Mouse (Mus musculus): ENCODE results near the gene Dnmt1. TPM values are rescaled to one million over a fixed set of nuclear protein-coding genes. Genes with fewer than 3 reads are reported as not detected.

The Dnmt1 gene
- total and polyA plus RNA-seq, 3 experiments = 89.9 to 145 (median 121) TPM

- in situ Hi-C loops (cut with MboI; ENCODE audit: low pct_ligation_motif_present, low pct_unique_long_range_greater_than_20kb, low sequenced_read_pairs) (no loop called here), dilution Hi-C loops (cut with MboI; ENCODE audit: extremely low pct_ligation_motif_present, extremely low pct_unique_long_range_greater_than_20kb, low sequenced_read_pairs) (no loop called here)
- H3K4me1 ChIP-seq (ENCODE audit: control insufficient read depth in 1 of 2, insufficient read depth in 2 of 2) = peaks cover 14 to 51% of the 10 kb centered on the region in 2 experiments
- no peak overlapping the region for H3K9ac ChIP-seq (ENCODE audit: insufficient read depth, low read depth)
- H3K27me3 ChIP-seq (replicated peaks) = no peaks in the 10 kb centered on the region
- no peaks in the 10 kb centered on the region for H3K9me3 ChIP-seq (replicated peaks; ENCODE audit: low read length)
- no peak overlapping the region for H3K27ac ChIP-seq (ENCODE audit: insufficient read depth, low read depth)
- no peak for DNase-seq (ENCODE audit: extremely low read depth)
- H3K4me3 ChIP-seq (replicated peaks in 1 of 3; ENCODE audit: low read depth in 2 of 3, low read length in 2 of 3, poor library complexity in 1 of 3) = no peak overlapping the region
- no peak overlapping the region for H3K4me2 ChIP-seq (ENCODE audit: insufficient read depth, low read depth, poor library complexity, severe bottlenecking)
- TF ChIP-seq IRF4 (IDR thresholded peaks at IDR 0.05; ENCODE audit: low read depth, low read length) (no peak), EP300 (IDR thresholded peaks at IDR 0.05; ENCODE audit: low read length) (no peak), ETS1 (conservative IDR thresholded peaks at IDR 0.05; ENCODE audit: low read depth, low read length) (no peak), TCF12 (IDR thresholded peaks at IDR 0.05; ENCODE audit: low read depth, low read length) (no peak), UBTF (IDR thresholded peaks at IDR 0.05; ENCODE audit: low read depth, low read length) (no peak), MAZ (IDR thresholded peaks at IDR 0.05; ENCODE audit: low read depth, low read length) (no peak), POLR2AphosphoS2 (IDR thresholded peaks at IDR 0.05; ENCODE audit: low read depth, low read length) (no peak), KAT2A (IDR thresholded peaks at IDR 0.05; ENCODE audit: insufficient replicate concordance, low read length) (no peak), RAD21 (IDR thresholded peaks at IDR 0.05; ENCODE audit: low read depth, low read length) (no peak)
- H3K36me3 ChIP-seq (replicated peaks in 1 of 2; ENCODE audit: control insufficient read depth in 1 of 2, insufficient read depth in 1 of 2, low read length in 1 of 2) = peaks cover 70 to 80% of the 10 kb centered on the region in 2 experiments
- H3K79me2 ChIP-seq (replicated peaks; ENCODE audit: control insufficient read depth, extremely low read depth, insufficient read depth, poor library complexity, severe bottlenecking) = peaks cover 39% of the 10 kb centered on the region
These were observed 65.1 kb downstream of the Dnmt1 start for GRCm38 (mm10) chr9:20894629-20895028.

GRCm38 (mm10) chr9:20893590-20894343, 65.9 kb downstream of the Dnmt1 start:
- dilution Hi-C loops (cut with MboI; ENCODE audit: extremely low pct_ligation_motif_present, extremely low pct_unique_long_range_greater_than_20kb, low sequenced_read_pairs) = no loop called here
- H3K27ac ChIP-seq (ENCODE audit: insufficient read depth, low read depth) = no peak overlapping the region
- no peak for DNase-seq (ENCODE audit: extremely low read depth)

GRCm38 (mm10) chr9:20893069-20893468, 66.6 kb downstream of the Dnmt1 start:
- dilution Hi-C loops (cut with MboI; ENCODE audit: extremely low pct_ligation_motif_present, extremely low pct_unique_long_range_greater_than_20kb, low sequenced_read_pairs) = no loop called here
- in situ Hi-C loops (cut with MboI; ENCODE audit: low pct_ligation_motif_present, low pct_unique_long_range_greater_than_20kb, low sequenced_read_pairs) = no loop called here
- H3K9me3 ChIP-seq (replicated peaks; ENCODE audit: low read length) = no peaks in the 10 kb centered on the region
- H3K27me3 ChIP-seq (replicated peaks) = no peaks in the 10 kb centered on the region
- peaks cover 51% of the 10 kb centered on the region for H3K79me2 ChIP-seq (replicated peaks; ENCODE audit: control insufficient read depth, extremely low read depth, insufficient read depth, poor library complexity, severe bottlenecking)
- no peak overlapping the region for H3K4me2 ChIP-seq (ENCODE audit: insufficient read depth, low read depth, poor library complexity, severe bottlenecking)
- H3K27ac ChIP-seq (ENCODE audit: insufficient read depth, low read depth) = no peak overlapping the region
- TF ChIP-seq MEF2A (IDR thresholded peaks at IDR 0.05; ENCODE audit: borderline replicate concordance, low read depth, low read length) = no peak
- TF ChIP-seq SIN3A (IDR thresholded peaks at IDR 0.05; ENCODE audit: low read length) = no peak
- TF ChIP-seq CHD2 (IDR thresholded peaks at IDR 0.05; ENCODE audit: low read length) = 0 out of 2 replicates have a peak, but pooled peaks have one; percentile 32
- TF ChIP-seq MAX (IDR thresholded peaks at IDR 0.05; ENCODE audit: low read length) = no peak
- no peak for TF ChIP-seq ZNF384 (IDR thresholded peaks at IDR 0.05; ENCODE audit: low read depth, low read length)
- TF ChIP-seq POLR2A (IDR thresholded peaks at IDR 0.05; ENCODE audit: low read depth, low read length) = peak; percentile 69
- no peak for TF ChIP-seq NRF1 (IDR thresholded peaks at IDR 0.05; ENCODE audit: low read depth, low read length)
- TF ChIP-seq PAX5 (IDR thresholded peaks at IDR 0.05; ENCODE audit: low read length) = no peak
- TF ChIP-seq IRF4 (IDR thresholded peaks at IDR 0.05; ENCODE audit: low read depth, low read length) = no peak
- TF ChIP-seq CHD1 (IDR thresholded peaks at IDR 0.05; ENCODE audit: low read depth, low read length) = no peak
- no peak for TF ChIP-seq TCF12 (IDR thresholded peaks at IDR 0.05; ENCODE audit: low read depth, low read length)
- peak; percentile 42 for DNase-seq (ENCODE audit: extremely low read depth)
- no peak overlapping the region for H3K4me3 ChIP-seq (replicated peaks in 1 of 3; ENCODE audit: low read depth in 2 of 3, low read length in 2 of 3, poor library complexity in 1 of 3)
- peaks cover 17 to 54% of the 10 kb centered on the region in 2 experiments for H3K4me1 ChIP-seq (ENCODE audit: control insufficient read depth in 1 of 2, insufficient read depth in 2 of 2)
- no peak overlapping the region for H3K9ac ChIP-seq (ENCODE audit: insufficient read depth, low read depth)
- H3K36me3 ChIP-seq (replicated peaks in 1 of 2; ENCODE audit: control insufficient read depth in 1 of 2, insufficient read depth in 1 of 2, low read length in 1 of 2) = peaks cover 74 to 85% of the 10 kb centered on the region in 2 experiments

More at GRCm38 (mm10) chr9:20893590-20894343, 65.9 kb downstream of the Dnmt1 start:
- TF ChIP-seq ZNF384 (IDR thresholded peaks at IDR 0.05; ENCODE audit: low read depth, low read length) (no peak), CHD2 (IDR thresholded peaks at IDR 0.05; ENCODE audit: low read length) (0 out of 2 replicates have a peak, but pooled peaks have one; percentile 16), JUN (IDR thresholded peaks at IDR 0.05; ENCODE audit: insufficient read depth, low read depth, low read length) (no peak)
- Histone ChIP-seq H3K79me2 (replicated peaks; ENCODE audit: control insufficient read depth, extremely low read depth, insufficient read depth, poor library complexity, severe bottlenecking) (peaks cover 47% of the 10 kb centered on the region), H3K9me3 (replicated peaks; ENCODE audit: low read length) (no peaks in the 10 kb centered on the region), H3K9ac (ENCODE audit: insufficient read depth, low read depth) (no peak overlapping the region), H3K4me3 (replicated peaks in 1 of 3; ENCODE audit: low read depth in 2 of 3, low read length in 2 of 3, poor library complexity in 1 of 3) (no peak overlapping the region), H3K36me3 (replicated peaks in 1 of 2; ENCODE audit: control insufficient read depth in 1 of 2, insufficient read depth in 1 of 2, low read length in 1 of 2) (peaks cover 74 to 85% of the 10 kb centered on the region in 2 experiments), H3K4me2 (ENCODE audit: insufficient read depth, low read depth, poor library complexity, severe bottlenecking) (no peak overlapping the region), H3K4me1 (ENCODE audit: control insufficient read depth in 1 of 2, insufficient read depth in 2 of 2) (peaks cover 17 to 54% of the 10 kb centered on the region in 2 experiments), H3K27me3 (replicated peaks) (no peaks in the 10 kb centered on the region)
- in situ Hi-C loops (cut with MboI; ENCODE audit: low pct_ligation_motif_present, low pct_unique_long_range_greater_than_20kb, low sequenced_read_pairs) = no loop called here

Data from CH12.LX (cell line).